Mouse (Mus musculus): ENCODE data around the gene Ydjc. TPM values are rescaled to one million over a fixed set of nuclear protein-coding genes. Genes with fewer than 3 reads are reported as not detected.

Ydjc gene
- 4.1 and 6.5 TPM in 2 replicates for polyA plus RNA-seq (2015; fragmentation: Nextera tagmentation; extraction: Ambion mirVana)

DNA sequence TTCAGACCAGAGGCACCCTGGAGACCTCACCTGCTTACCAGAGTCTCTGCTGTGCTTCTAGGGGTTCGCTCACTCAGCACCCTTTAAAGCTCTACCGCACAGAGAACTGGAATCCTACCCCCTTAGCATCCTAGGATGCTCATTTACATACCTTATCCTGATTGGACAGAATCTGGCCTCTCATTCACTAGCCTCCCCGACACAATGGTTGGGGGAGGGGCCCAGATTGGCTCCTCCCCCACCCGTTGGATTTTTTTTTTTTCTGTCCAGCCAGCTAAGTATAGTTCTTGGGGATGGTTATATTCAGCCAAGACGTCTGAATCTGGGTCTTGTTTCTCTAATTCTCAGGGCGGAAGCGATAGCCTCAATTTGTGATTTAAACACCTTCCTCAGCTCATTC lies at the start of gene Ydjc:
Gene Ydjc (plus strand): TSS at position 283 of the 400 bp plus-strand sequence.
- Histone ChIP-seq H3K9me3 (replicated peaks; ENCODE audit: control insufficient read depth, low read length) (no peaks in the 10 kb centered on the region), H3K4me3 (ENCODE audit: low read length) (no peak within 1 kb of the TSS), H3K4me2 (ENCODE audit: low read depth, low read length) (no peak within 1 kb of the TSS), H3K27me3 (ENCODE audit: control insufficient read depth, insufficient read depth, low read length) (no peaks in the 10 kb centered on the region), H3K36me3 (ENCODE audit: control insufficient read depth, insufficient read depth) (no peaks in the 10 kb centered on the region), H3K9ac (ENCODE audit: low read length) (no peak within 1 kb of the TSS), H3K27ac (ENCODE audit: low read length) (no peak within 1 kb of the TSS), H3K4me1 (ENCODE audit: control insufficient read depth, insufficient read depth, low read length) (peaks cover 10% of the 10 kb centered on the region; the same call in 1 of the 2 replicates)
- WGBS: 27% methylated on average over 7 of the region's 7 CpGs
- no peak for ATAC-seq (replicated peaks; ENCODE audit: extremely low read depth, insufficient read depth, low FRiP score)

DNA sequence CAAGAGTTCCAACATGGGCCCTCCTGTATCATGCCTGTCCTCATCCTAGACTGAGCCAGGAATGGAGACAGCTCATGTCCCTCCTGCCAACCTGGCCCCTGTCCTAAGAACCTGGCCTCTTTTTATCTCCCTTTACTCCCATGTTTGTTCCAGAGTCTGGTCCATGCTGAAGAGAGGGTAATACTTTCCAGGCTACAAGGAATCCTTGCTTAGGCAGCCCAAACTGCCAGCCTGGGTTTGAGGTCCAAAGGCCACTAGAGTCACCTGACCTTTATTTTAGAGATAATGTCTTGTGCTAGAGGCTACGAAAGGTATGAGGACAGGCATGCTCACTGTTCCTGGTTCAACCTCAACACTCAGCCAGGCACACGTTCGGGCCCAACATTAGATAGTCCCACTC lies 47.5 kb upstream of the Ydjc start:
- Histone ChIP-seq H3K4me3 (ENCODE audit: low read length) (no peak overlapping the region), H3K36me3 (ENCODE audit: control insufficient read depth, insufficient read depth) (peaks cover 51% of the 10 kb centered on the region), H3K4me1 (ENCODE audit: control insufficient read depth, insufficient read depth, low read length) (no peaks in the 10 kb centered on the region), H3K9me3 (replicated peaks; ENCODE audit: control insufficient read depth, low read length) (no peaks in the 10 kb centered on the region), H3K27ac (ENCODE audit: low read length) (no peak overlapping the region), H3K4me2 (ENCODE audit: low read depth, low read length) (no peak overlapping the region), H3K27me3 (ENCODE audit: control insufficient read depth, insufficient read depth, low read length) (no peaks in the 10 kb centered on the region), H3K9ac (ENCODE audit: low read length) (no peak overlapping the region)
- WGBS: 83% methylated on average over 3 of the region's 3 CpGs
- no peak for ATAC-seq (replicated peaks; ENCODE audit: extremely low read depth, insufficient read depth, low FRiP score)

DNA sequence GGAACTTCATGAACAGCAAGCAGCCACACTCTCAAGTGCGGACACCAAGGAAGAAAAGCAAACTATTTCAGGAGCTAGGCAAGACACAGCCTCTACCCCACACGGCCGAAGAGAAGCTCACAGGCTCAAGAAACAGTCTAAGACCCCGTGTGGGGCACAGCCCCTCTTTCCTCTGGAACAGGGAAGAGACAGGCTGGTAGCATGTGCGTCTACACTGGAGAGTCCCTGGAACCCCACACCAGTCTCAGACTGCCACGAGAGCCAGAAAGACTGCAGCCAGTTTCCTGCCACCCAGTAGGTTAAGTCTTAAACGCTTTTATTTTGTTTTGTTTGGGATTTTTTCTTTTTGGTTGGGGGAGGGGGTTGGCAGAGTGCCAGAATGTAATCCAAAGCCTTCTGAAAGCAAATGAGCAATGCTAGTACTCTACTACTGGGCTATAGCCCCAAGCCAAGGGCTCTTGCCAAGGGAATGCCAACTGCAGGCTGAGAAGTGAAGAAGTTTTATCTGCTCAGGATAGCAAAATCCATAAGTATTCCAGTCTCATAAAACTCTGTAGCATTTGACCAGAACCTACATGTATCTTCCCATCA lies 41.7 kb upstream of the Ydjc start:
- no peak overlapping the region for H3K4me2 ChIP-seq (ENCODE audit: low read depth, low read length)
- H3K9ac ChIP-seq (ENCODE audit: low read length): no peak overlapping the region
- no peaks in the 10 kb centered on the region for H3K9me3 ChIP-seq (replicated peaks; ENCODE audit: control insufficient read depth, low read length)
- 66% methylated on average over 7 of the region's 7 CpGs for WGBS
- H3K27me3 ChIP-seq (ENCODE audit: control insufficient read depth, insufficient read depth, low read length): no peaks in the 10 kb centered on the region
- no peak for ATAC-seq (replicated peaks; ENCODE audit: extremely low read depth, insufficient read depth, low FRiP score)
- H3K36me3 ChIP-seq (ENCODE audit: control insufficient read depth, insufficient read depth): peaks cover 27% of the 10 kb centered on the region
- H3K27ac ChIP-seq (ENCODE audit: low read length): no peak overlapping the region
- H3K4me1 ChIP-seq (ENCODE audit: control insufficient read depth, insufficient read depth, low read length): no peaks in the 10 kb centered on the region
- no peak overlapping the region for H3K4me3 ChIP-seq (ENCODE audit: low read length)

DNA sequence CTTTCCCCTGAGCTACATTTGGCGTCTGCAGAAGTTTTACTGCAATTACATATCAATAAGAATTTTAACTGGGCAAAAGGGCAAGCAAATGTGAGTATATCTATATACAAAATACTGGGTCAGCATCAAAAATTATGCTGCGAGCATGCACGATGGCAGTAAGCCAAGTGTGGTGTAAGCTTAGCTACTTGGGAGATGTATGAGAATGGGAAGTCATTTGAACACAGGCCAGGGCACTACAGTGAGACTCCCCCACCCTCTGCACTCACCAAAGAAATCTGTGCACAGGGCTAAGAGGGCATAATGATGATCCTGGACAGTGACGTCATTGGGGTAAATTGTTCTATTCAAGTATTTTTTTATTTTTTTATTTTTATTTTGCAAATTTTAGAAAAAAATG lies 39.8 kb upstream of the Ydjc start:
- Histone ChIP-seq H3K9ac (ENCODE audit: low read length) (no peak overlapping the region), H3K4me1 (ENCODE audit: control insufficient read depth, insufficient read depth, low read length) (peaks cover 2% of the 10 kb centered on the region), H3K36me3 (ENCODE audit: control insufficient read depth, insufficient read depth) (peaks cover 28% of the 10 kb centered on the region), H3K27ac (ENCODE audit: low read length) (no peak overlapping the region), H3K4me3 (ENCODE audit: low read length) (no peak overlapping the region), H3K4me2 (ENCODE audit: low read depth, low read length) (no peak overlapping the region), H3K27me3 (ENCODE audit: control insufficient read depth, insufficient read depth, low read length) (no peaks in the 10 kb centered on the region), H3K9me3 (replicated peaks; ENCODE audit: control insufficient read depth, low read length) (no peaks in the 10 kb centered on the region)
- ATAC-seq (replicated peaks; ENCODE audit: extremely low read depth, insufficient read depth, low FRiP score): no peak
- WGBS: 71% methylated on average over 4 of the region's 4 CpGs

DNA sequence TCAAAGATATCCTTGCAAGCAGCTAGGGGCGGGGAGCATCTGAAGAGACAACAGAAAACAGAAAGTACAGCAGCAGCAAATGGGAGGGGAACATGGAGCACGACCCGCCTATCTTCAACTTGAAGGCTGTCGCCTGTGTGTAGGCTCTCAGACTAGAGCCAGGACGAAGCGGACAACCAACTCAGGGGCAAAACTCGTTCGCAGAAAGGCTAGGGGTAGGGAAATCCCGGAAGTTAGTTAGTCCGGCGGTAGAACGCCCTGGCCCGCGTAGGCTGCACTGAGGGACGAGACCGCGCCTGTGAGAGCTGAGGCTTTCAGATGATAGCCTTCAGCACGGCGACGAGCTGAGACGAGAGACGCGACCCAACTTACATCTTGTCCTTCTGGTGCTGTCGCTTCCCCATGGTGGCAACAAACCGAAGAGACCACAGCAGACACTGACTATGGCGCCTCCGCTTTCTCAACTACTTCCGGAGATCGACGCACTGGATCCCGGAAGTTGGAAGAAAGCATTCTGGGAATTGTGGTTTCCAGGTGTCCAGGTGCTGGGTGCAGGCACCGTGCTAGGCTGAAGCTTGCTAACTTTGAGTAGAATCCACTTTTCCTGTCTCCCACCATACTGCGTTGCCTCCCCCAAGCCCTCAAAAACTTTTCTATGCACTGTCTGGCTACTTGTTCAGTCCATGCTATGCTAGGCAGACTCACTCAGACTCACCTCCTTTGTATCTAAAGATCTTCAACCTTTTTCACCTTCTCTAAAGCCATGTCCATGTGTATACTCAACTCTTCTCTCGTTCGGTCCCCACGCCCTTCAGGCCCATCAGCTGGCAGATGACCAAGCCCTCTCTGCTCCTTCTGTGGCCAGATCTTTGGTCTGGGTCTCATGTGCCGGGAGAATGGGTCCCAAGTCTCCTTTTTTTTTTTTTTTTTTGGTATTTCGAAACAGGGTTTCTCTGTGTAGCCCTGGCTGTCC lies 33.4 kb upstream of the Ydjc start, which contains the start of gene Ppil2:
Gene Ppil2 (minus strand): TSS at position 487 of the 973 bp plus-strand sequence.
- Histone ChIP-seq H3K4me1 (ENCODE audit: control insufficient read depth, insufficient read depth, low read length) (peaks cover 14% of the 10 kb centered on the region), H3K27ac (ENCODE audit: low read length) (peak within 1 kb of the TSS; percentile 73), H3K4me3 (ENCODE audit: low read length) (peak within 1 kb of the TSS; percentile 87), H3K36me3 (ENCODE audit: control insufficient read depth, insufficient read depth) (peaks cover 8% of the 10 kb centered on the region; the same call in 1 of the 2 replicates), H3K9me3 (replicated peaks; ENCODE audit: control insufficient read depth, low read length) (no peaks in the 10 kb centered on the region), H3K9ac (ENCODE audit: low read length) (peak within 1 kb of the TSS; percentile 82), H3K4me2 (ENCODE audit: low read depth, low read length) (peak within 1 kb of the TSS; percentile 82), H3K27me3 (ENCODE audit: control insufficient read depth, insufficient read depth, low read length) (no peaks in the 10 kb centered on the region)
- WGBS: 7% methylated on average over 38 of the region's 38 CpGs
- ATAC-seq (replicated peaks; ENCODE audit: extremely low read depth, insufficient read depth, low FRiP score): peak; percentile 76

DNA sequence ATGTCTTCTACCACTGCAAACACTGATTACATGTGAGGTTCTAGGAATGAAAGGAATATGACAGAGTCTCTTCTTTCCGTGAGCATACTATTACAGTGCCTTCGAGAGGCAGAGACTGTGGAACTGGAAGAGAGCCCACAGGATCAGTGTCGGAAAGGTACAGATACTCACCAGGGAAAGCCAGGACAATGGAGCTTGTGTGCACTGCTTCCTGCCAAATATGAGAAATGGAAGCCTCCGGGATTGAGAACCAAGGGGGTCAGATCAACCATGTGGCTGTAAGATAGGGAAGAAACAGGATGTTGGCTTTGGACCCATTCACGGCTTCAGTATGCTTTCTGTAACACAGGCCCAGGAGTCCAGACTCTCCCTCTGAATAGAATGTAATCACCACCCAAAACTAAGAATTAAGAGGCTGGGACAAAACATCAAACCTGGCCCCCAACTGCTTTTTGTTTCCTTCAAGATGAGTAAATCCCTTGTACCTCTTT lies 27.1 kb upstream of the Ydjc start:
- ATAC-seq (replicated peaks; ENCODE audit: extremely low read depth, insufficient read depth, low FRiP score): peak; percentile 62; the same call in 1 of the 2 replicates
- peak overlapping the region; percentile 47 for H3K27ac ChIP-seq (ENCODE audit: low read length)
- 75% methylated on average over 5 of the region's 5 CpGs for WGBS

DNA sequence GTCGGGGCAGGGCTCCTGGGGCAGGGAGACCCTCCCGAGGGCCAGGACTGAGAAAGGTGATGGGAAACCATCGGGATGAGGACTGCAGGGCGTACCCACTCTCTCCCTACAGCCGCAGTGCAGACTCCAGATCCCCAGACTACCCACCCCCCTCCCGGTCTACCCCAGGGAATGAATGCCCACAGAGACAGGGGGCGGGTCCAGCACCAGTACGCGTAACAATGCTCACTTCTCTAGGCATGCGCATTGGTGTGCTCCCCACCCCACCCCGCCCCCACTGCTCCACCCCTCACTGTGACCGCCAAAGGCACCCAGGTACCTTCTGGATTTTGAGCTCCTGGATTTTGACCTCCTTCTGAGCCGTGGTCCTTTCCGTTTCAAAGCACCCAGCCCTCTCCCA lies 22.9 kb upstream of the Ydjc start:
- ATAC-seq (replicated peaks; ENCODE audit: extremely low read depth, insufficient read depth, low FRiP score): no peak
- H3K9ac ChIP-seq (ENCODE audit: low read length): no peak overlapping the region
- 80% methylated on average over 14 of the region's 14 CpGs for WGBS

More for the DNA sequence above, 27.1 kb upstream of the Ydjc start:
- no peaks in the 10 kb centered on the region for H3K27me3 ChIP-seq (ENCODE audit: control insufficient read depth, insufficient read depth, low read length)
- no peaks in the 10 kb centered on the region for H3K4me1 ChIP-seq (ENCODE audit: control insufficient read depth, insufficient read depth, low read length)
- H3K9me3 ChIP-seq (replicated peaks; ENCODE audit: control insufficient read depth, low read length): no peaks in the 10 kb centered on the region
- no peak overlapping the region for H3K4me3 ChIP-seq (ENCODE audit: low read length)
- no peak overlapping the region for H3K4me2 ChIP-seq (ENCODE audit: low read depth, low read length)
- no peak overlapping the region for H3K9ac ChIP-seq (ENCODE audit: low read length)
- peaks cover 6% of the 10 kb centered on the region for H3K36me3 ChIP-seq (ENCODE audit: control insufficient read depth, insufficient read depth)

DNA sequence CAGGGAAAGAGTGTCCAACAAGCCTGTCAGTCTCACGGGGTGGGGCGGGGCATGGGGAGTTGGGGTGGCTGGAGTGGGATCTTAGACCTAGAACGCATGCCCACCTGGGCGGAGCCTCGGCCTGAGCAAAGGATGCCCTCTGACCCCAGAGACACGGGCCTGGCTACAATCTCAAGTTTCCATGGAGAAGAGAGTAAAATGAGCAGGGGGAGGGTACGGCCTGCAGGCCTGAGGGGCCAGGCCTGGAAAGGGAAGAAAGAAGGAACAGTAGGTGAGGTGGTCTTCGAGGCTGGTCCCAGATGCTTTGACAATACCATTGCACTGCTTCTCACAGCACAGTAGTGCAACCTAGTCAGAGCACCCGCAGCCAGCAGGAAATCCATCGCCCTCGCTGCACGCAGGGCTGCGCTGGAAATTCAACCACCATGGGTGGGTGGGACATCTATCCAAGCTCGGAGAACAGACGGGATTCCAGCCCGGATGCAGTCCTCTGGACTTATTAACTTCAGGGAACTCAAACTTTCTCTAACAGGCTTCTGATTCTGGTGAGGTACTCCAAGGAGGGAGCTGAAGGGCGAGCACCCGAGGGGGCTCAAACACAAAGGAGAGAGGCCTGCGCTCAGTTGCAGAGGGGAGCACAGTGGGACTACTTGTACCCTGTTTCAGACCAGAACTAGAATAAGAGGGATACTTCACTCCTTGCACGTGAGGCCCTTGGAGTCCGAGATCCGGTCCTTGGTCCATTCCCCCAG lies 20.1 kb upstream of the Ydjc start:
- H3K9ac ChIP-seq (ENCODE audit: low read length): peak overlapping the region; percentile 76
- no peaks in the 10 kb centered on the region for H3K9me3 ChIP-seq (replicated peaks; ENCODE audit: control insufficient read depth, low read length)
- peaks cover 6% of the 10 kb centered on the region for H3K36me3 ChIP-seq (ENCODE audit: control insufficient read depth, insufficient read depth)
- no peaks in the 10 kb centered on the region for H3K27me3 ChIP-seq (ENCODE audit: control insufficient read depth, insufficient read depth, low read length)
- 8% methylated on average over 22 of the region's 22 CpGs for WGBS
- H3K4me3 ChIP-seq (ENCODE audit: low read length): peak overlapping the region; percentile 64
- 0 out of 2 replicates have a peak, but pooled peaks have one; percentile 4 for ATAC-seq (replicated peaks; ENCODE audit: extremely low read depth, insufficient read depth, low FRiP score)
- H3K4me2 ChIP-seq (ENCODE audit: low read depth, low read length): peak overlapping the region; percentile 89
- peak overlapping the region; percentile 48 for H3K27ac ChIP-seq (ENCODE audit: low read length)
- peaks cover 18% of the 10 kb centered on the region for H3K4me1 ChIP-seq (ENCODE audit: control insufficient read depth, insufficient read depth, low read length)

More for the DNA sequence above, 22.9 kb upstream of the Ydjc start:
- H3K4me2 ChIP-seq (ENCODE audit: low read depth, low read length): no peak overlapping the region
- no peak overlapping the region for H3K4me3 ChIP-seq (ENCODE audit: low read length)
- no peak overlapping the region for H3K27ac ChIP-seq (ENCODE audit: low read length)
- H3K9me3 ChIP-seq (replicated peaks; ENCODE audit: control insufficient read depth, low read length): no peaks in the 10 kb centered on the region
- H3K36me3 ChIP-seq (ENCODE audit: control insufficient read depth, insufficient read depth): peaks cover 6% of the 10 kb centered on the region
- no peaks in the 10 kb centered on the region for H3K27me3 ChIP-seq (ENCODE audit: control insufficient read depth, insufficient read depth, low read length)
- H3K4me1 ChIP-seq (ENCODE audit: control insufficient read depth, insufficient read depth, low read length): peaks cover 18% of the 10 kb centered on the region
